Mouse (Mus musculus) midbrain, embryonic 16.5 days (tissue): ENCODE results near the gene Nfam1. TPM values are rescaled to one million over a fixed set of nuclear protein-coding genes. Genes with fewer than 3 reads are reported as not detected.

Source experiments
- ATAC-seq: fragments of 200-750 bp; cut with Nextera tagmentation; 2 replicates; pipeline ENCODE4 v1.8.0; 2017; ENCODE audit warnings: moderate TSS enrichment
- H3K27ac ChIP-seq: fragments of 300-500 bp; sonication (generic); 2 replicates; pipeline ENCODE4 v1.5.1; 2014; ENCODE audit warnings: mild to moderate bottlenecking, low read length, mixed read lengths
- H3K27me3 ChIP-seq: fragments of 300-500 bp; sonication (generic); 2 replicates; pipeline ENCODE4 v1.6.1; 2014; ENCODE audit warnings: low read depth, low read length, mixed read lengths; ENCODE audit not compliant: control insufficient read depth, insufficient read depth
- H3K36me3 ChIP-seq: fragments of 300-500 bp; sonication (generic); 2 replicates; pipeline ENCODE4 v1.6.1; 2014; ENCODE audit warnings: mild to moderate bottlenecking, low read length, moderate library complexity, mixed read lengths; ENCODE audit not compliant: control insufficient read depth, insufficient read depth
- H3K4me1 ChIP-seq: fragments of 300-500 bp; sonication (generic); 2 replicates; pipeline ENCODE4 v1.6.1; 2014; ENCODE audit warnings: mild to moderate bottlenecking, low read length, mixed read lengths; ENCODE audit not compliant: control insufficient read depth, insufficient read depth
- H3K4me2 ChIP-seq: fragments of 300-500 bp; sonication (generic); 2 replicates; pipeline ENCODE4 v1.6.1; 2014; ENCODE audit warnings: mild to moderate bottlenecking, low read length, mixed read lengths
- H3K4me3 ChIP-seq: fragments of 300-500 bp; sonication (generic); 2 replicates; pipeline ENCODE4 v1.5.1; 2014; ENCODE audit warnings: low read depth, mild to moderate bottlenecking, low read length, moderate library complexity, mixed read lengths
- H3K9ac ChIP-seq: fragments of 300-500 bp; sonication (generic); 2 replicates; pipeline ENCODE4 v1.6.1; 2014; ENCODE audit warnings: low read depth, low read length, mixed read lengths
- H3K9me3 ChIP-seq: fragments of 300-500 bp; sonication (generic); replicated peaks from 2 replicates; pipeline ENCODE4 v1.6.1; 2014; ENCODE audit warnings: mild to moderate bottlenecking, low read length, mixed read lengths; ENCODE audit not compliant: control insufficient read depth, poor library complexity, severe bottlenecking
- WGBS: fragments of 180-500 bp; shearing (Covaris S2); extraction: QIAGEN DNeasy Blood & Tissue Kit; methylation state at CpG from one replicate; pipeline ENCODE4 v1.1.7; 2014; 5-methylcytosine and 5-hydroxymethylcytosine counted together
- polyA plus RNA-seq: library from polyadenylated mRNA; unstranded; fragments of >200 nt; fragmentation: Nextera tagmentation; extraction: Ambion mirVana; gene quantifications from 2 replicates; pipeline ENCODE4 v1.2.1, GENCODE M21; 2015

Gene Nfam1
- polyA plus RNA-seq, 1 experiment from 2014 or later: 3.0 TPM

DNA sequence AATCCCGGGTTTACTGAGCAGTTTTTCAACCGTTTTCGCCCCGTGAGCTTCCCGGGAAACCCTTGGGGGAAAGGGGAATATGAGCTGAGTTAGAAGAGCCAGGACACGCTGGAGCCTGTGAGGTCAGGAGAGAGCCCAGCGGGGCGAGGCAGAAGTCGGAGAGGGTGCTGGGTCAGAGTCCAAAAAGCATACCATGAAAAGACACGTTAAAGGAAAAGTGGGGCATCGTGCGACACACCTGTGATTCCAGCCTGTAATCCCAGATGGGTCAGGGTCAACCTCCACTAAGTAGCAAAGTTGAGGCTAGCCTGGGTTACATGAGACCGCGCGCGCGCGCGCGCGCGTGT is 10.2 kb upstream of the Nfam1 start:
- ATAC-seq: no peak
- WGBS: 64% methylated on average over 22 of the region's 22 CpGs
- H3K27ac ChIP-seq: peak overlapping the region; percentile 83
- H3K9me3 ChIP-seq: no peaks in the 10 kb centered on the region
- peak overlapping the region; percentile 50; the same call in 1 of the 2 replicates for H3K9ac ChIP-seq
- peaks cover 19% of the 10 kb centered on the region for H3K4me1 ChIP-seq
- H3K36me3 ChIP-seq: no peaks in the 10 kb centered on the region
- H3K4me3 ChIP-seq: no peak overlapping the region
- no peaks in the 10 kb centered on the region for H3K27me3 ChIP-seq
- H3K4me2 ChIP-seq: peak overlapping the region; percentile 49; the same call in 1 of the 2 replicates

DNA sequence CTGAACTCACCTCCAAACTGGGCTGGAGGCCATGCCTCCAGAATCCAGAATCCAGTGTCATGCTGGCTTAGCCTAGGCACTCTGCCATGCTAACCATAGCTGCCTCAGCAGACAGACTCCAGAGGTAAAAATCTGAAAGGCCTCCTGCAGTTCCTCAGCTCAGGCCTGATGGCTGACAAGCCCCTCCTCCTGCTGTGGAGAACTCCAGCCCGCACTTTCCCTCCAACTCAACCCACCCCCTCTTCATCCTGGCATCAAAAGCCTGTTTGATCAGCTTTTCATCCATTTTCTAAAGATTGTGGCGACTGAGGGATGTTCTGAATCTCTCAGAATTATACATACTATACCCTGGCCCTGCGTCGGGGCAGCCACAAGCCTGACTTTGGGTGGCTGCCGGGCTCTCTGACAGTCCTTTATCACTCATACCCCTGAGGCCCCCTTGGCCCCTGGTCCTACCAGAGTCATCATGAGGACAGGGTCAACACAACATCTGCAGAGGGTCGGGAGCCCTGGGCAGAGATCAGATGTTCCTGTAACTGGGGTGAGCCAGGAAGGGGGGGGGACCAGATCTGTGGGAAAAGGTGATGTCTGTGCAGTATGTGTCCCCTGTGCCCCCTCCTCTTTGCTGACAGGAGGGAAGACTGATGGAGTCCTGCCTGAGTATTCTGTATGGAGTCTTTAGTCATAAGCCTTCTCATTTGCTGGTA is 9.7 kb upstream of the Nfam1 start:
- H3K4me2 ChIP-seq: peak overlapping the region; percentile 49
- 3% methylated on average over 6 of the region's 6 CpGs for WGBS
- H3K4me1 ChIP-seq: peaks cover 19% of the 10 kb centered on the region
- peak overlapping the region; percentile 83 for H3K27ac ChIP-seq
- ATAC-seq: peak; percentile 63
- H3K4me3 ChIP-seq: peak overlapping the region; percentile 12; the same call in 1 of the 2 replicates
- no peaks in the 10 kb centered on the region for H3K36me3 ChIP-seq
- H3K9me3 ChIP-seq: no peaks in the 10 kb centered on the region
- H3K27me3 ChIP-seq: no peaks in the 10 kb centered on the region
- peak overlapping the region; percentile 50 for H3K9ac ChIP-seq

DNA sequence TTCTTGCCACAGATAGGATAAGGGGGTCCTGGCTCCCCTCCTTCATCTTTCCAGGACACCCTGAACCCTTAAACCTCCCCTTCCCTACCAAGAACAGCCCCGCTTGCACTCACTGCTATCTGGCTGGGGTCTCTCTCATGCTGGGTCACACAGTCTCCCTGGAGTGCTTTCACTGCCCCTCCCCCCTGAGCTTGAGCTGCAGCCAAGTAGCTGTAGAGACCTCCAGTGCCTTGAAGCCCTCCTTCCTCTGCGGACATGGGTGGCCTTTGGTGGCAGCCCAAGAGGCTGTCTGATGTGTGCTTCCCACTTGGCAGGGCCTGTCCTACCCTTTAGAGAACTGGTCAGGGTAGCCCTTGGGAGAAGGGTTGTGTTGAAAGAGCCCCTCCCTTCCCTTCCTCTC is 7.0 kb upstream of the Nfam1 start:
- Histone ChIP-seq H3K4me3 (no peak overlapping the region), H3K9me3 (no peaks in the 10 kb centered on the region), H3K27me3 (no peaks in the 10 kb centered on the region), H3K36me3 (no peaks in the 10 kb centered on the region), H3K4me2 (no peak overlapping the region), H3K9ac (no peak overlapping the region), H3K4me1 (peaks cover 20% of the 10 kb centered on the region), H3K27ac (no peak overlapping the region)
- no peak for ATAC-seq
- 30% methylated on average over 2 of the region's 2 CpGs for WGBS

DNA sequence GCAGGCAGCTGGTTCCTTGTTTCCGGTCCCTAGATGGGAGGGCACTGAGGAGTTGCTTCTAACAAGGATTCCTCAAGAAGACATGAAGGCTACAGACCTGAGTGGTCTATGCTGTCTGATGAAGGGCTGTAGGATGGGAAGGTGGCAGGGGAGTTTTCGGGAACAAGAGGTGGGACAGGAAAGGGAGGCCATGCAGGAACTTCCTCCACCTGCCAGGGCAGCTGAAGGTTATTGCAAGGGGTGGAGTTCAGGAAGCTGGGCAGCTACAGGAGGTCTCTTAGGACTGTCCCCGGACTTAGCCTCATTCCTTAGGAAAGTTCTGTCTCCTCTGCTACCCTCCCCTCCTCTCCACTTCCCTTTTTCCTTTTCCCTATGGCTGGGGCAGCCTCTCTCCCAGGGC is 5.7 kb upstream of the Nfam1 start:
- ATAC-seq: no peak
- Histone ChIP-seq H3K4me3 (no peak overlapping the region), H3K4me2 (no peak overlapping the region), H3K9ac (no peak overlapping the region), H3K4me1 (peaks cover 33% of the 10 kb centered on the region), H3K27ac (no peak overlapping the region), H3K36me3 (no peaks in the 10 kb centered on the region), H3K27me3 (no peaks in the 10 kb centered on the region), H3K9me3 (no peaks in the 10 kb centered on the region)
- 56% methylated on average over 3 of the region's 3 CpGs for WGBS

DNA sequence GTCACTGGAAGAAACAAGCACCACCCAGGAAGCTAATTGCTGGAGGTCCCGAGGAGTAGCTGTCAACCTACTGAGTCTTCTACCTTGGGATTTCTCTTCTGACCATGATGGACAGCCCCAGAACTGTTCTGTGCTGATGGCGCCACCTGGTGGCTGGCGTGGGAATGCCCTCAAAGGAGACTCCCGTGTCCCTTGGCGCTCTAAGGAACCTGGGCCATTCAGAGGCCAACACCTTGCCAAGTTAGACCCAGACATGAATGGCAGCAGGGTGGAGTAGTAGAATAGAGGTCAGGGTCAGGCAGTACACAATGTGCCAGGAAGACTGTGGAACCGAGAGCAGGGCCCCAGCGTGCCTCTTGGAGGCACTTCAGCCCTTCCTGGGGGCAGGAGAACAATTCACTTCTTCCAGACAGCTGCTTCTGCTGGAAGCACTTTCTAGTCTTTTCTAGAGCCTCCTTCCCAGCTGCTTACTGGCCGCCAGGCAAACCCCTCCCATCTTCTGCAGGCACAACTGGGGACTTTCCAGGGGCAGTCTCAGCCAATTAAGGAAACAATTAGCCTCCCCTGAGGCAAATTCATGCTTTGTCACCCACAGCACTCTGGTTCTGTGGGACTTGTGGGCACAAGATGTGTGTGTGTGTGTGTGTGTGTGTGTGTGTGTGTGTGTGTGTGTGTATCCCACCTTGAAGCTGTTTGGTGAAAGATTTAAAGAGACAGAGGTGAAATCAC is 4.8 kb upstream of the Nfam1 start:
- peaks cover 34% of the 10 kb centered on the region for H3K4me1 ChIP-seq
- H3K9me3 ChIP-seq: no peaks in the 10 kb centered on the region
- no peak overlapping the region for H3K4me3 ChIP-seq
- no peaks in the 10 kb centered on the region for H3K36me3 ChIP-seq
- H3K27ac ChIP-seq: no peak overlapping the region
- H3K4me2 ChIP-seq: no peak overlapping the region
- H3K27me3 ChIP-seq: no peaks in the 10 kb centered on the region
- ATAC-seq: no peak
- no peak overlapping the region for H3K9ac ChIP-seq
- 1% methylated on average over 8 of the region's 8 CpGs for WGBS

DNA sequence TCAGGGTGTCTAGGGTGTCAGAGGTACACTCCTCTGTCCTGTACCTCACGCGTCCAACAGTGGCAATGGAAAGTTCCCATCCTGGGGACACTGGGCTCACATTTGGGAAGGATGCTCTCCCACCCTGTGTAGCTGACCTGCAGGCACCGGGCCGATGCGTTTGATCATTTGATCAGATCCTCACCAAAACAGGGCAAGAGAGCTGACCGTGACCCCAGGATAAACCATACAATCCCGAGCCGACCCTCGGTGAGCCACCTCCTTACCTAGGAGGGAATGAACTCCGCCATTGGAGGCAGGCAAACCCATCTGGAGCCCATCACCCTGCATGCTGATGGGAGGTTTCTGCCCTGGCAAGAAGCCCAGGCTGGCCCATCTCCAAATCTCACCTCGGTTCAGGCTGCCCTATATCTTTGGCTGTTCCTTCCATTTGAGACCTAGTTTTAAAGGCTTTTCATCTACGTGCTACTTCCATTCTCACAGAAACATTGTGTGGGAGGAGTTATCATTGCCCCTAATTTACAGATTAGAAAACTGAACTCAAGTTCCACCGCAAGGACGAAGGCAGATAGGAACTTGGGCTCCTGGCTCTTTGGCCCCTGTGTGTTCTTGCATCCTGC is 3.9 kb upstream of the Nfam1 start:
- H3K27ac ChIP-seq: no peak overlapping the region
- H3K27me3 ChIP-seq: no peaks in the 10 kb centered on the region; the same call in 1 of the 2 replicates
- peaks cover 31% of the 10 kb centered on the region for H3K4me1 ChIP-seq
- WGBS: 72% methylated on average over 14 of the region's 14 CpGs
- no peak for ATAC-seq
- H3K4me3 ChIP-seq: no peak overlapping the region
- H3K4me2 ChIP-seq: no peak overlapping the region
- no peaks in the 10 kb centered on the region for H3K9me3 ChIP-seq
- H3K36me3 ChIP-seq: no peaks in the 10 kb centered on the region
- no peak overlapping the region for H3K9ac ChIP-seq

DNA sequence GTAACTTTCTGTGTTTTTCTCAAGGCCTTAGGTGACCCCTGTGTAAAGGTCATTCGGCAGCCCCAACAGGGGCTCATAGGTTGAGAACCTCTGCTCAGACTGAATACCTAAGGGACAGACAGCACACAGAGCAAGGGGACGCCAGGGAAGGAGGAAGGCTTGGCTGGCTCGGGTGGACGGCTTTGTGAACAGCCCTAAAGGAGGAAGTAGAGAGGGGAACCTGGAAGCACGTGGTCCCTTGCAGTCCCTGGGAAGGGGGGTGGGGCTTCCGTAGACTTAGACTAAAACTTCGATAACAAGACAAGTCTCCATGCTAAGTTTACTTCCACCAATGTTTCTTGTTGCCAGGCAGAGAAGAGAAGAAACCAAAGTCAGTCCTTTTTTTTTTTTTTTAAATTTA is 3.0 kb upstream of the Nfam1 start:
- 64% methylated on average over 7 of the region's 7 CpGs for WGBS
- Histone ChIP-seq H3K9me3 (no peaks in the 10 kb centered on the region), H3K9ac (no peak overlapping the region), H3K27ac (no peak overlapping the region), H3K4me3 (no peak overlapping the region), H3K4me2 (no peak overlapping the region), H3K4me1 (peaks cover 31% of the 10 kb centered on the region), H3K27me3 (no peaks in the 10 kb centered on the region; the same call in 1 of the 2 replicates), H3K36me3 (no peaks in the 10 kb centered on the region)
- no peak for ATAC-seq

DNA sequence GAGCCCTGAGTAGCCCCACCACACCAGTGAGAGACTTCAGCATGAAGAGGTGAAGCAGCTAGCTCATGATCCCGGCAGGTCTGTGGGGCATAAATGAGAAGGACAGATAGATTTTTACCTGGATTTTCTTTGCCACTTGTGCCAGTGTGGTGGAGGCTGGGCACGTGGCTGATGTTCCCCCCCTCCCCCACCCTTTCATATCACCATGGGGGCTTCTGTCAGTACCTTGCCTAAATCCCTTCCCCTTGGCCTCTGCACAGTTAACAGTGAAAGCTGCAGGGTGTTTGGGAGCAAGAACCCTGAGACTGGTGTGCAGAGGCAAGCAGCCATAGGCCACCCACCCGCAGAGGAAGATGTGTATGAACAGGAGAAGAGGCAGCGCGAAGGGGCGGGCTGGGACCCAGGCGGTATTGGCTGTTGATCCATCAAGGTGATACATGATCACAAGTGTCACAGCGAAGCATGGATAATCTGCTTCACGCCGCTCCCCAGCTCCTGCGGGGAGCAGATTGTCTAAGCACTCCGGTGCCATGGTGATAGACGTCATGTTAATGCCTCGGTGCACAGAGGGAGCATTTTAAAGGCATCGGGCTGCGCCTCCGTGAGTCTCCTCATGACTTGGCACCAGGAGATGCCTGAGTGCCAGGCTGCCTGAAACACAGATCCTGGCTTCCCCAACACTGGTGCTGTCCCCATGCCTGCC is 1.3 kb upstream of the Nfam1 start:
- no peaks in the 10 kb centered on the region; the same call in 1 of the 2 replicates for H3K27me3 ChIP-seq
- peaks cover 35% of the 10 kb centered on the region for H3K4me1 ChIP-seq
- peak overlapping the region; percentile 53; the same call in 1 of the 2 replicates for H3K9ac ChIP-seq
- peak; percentile 61 for ATAC-seq
- no peaks in the 10 kb centered on the region for H3K36me3 ChIP-seq
- 2% methylated on average over 17 of the region's 17 CpGs for WGBS
- peak overlapping the region; percentile 30 for H3K4me2 ChIP-seq
- H3K27ac ChIP-seq: peak overlapping the region; percentile 63
- H3K4me3 ChIP-seq: no peak overlapping the region
- H3K9me3 ChIP-seq: no peaks in the 10 kb centered on the region
